Mouse (Mus musculus) limb, embryonic 15.5 days (tissue): Measurements from ENCODE around the gene Slc35f3. TPM values are rescaled to one million over a fixed set of nuclear protein-coding genes. Genes with fewer than 3 reads are reported as not detected.

Source experiments
- ATAC-seq: fragments of 200-750 bp; cut with Nextera tagmentation; 2 replicates; pipeline ENCODE4 v1.8.0; 2017; ENCODE audit warnings: low read depth, moderate TSS enrichment; ENCODE audit not compliant: insufficient number of reproducible peaks, low FRiP score, low TSS enrichment
- H3K27ac ChIP-seq: fragments of 300-500 bp; sonication (generic); 2 replicates; pipeline ENCODE4 v1.5.1; 2015; ENCODE audit warnings: moderate library complexity, mild to moderate bottlenecking, inconsistent platforms
- H3K27me3 ChIP-seq: fragments of 300-500 bp; sonication (generic); 2 replicates; pipeline ENCODE4 v1.6.1; 2015; ENCODE audit warnings: inconsistent platforms
- H3K36me3 ChIP-seq: fragments of 300-500 bp; sonication (generic); 2 replicates; pipeline ENCODE4 v1.6.1; 2015; ENCODE audit warnings: inconsistent platforms
- H3K4me1 ChIP-seq: fragments of 300-500 bp; sonication (generic); 2 replicates; pipeline ENCODE4 v1.6.1; 2015; ENCODE audit warnings: inconsistent platforms
- H3K4me2 ChIP-seq: fragments of 300-500 bp; sonication (generic); 2 replicates; pipeline ENCODE4 v1.6.1; 2015; ENCODE audit warnings: mild to moderate bottlenecking, inconsistent platforms
- H3K4me3 ChIP-seq: fragments of 300-500 bp; sonication (generic); 2 replicates; pipeline ENCODE4 v1.5.1; 2015; ENCODE audit warnings: mild to moderate bottlenecking, inconsistent platforms
- H3K9ac ChIP-seq: fragments of 300-500 bp; sonication (generic); 2 replicates; pipeline ENCODE4 v1.6.1; 2015; ENCODE audit warnings: inconsistent platforms
- H3K9me3 ChIP-seq: fragments of 300-500 bp; sonication (generic); 2 replicates; pipeline ENCODE4 v1.6.1; 2016; ENCODE audit warnings: inconsistent platforms
- WGBS: fragments of 180-500 bp; shearing (Covaris S2); methylation state at CpG from one replicate; pipeline ENCODE4 v1.1.7; 2015; 5-methylcytosine and 5-hydroxymethylcytosine counted together
- polyA plus RNA-seq: library from polyadenylated mRNA; unstranded; fragments of >200 nt; fragmentation: Nextera tagmentation; extraction: Ambion mirVana; gene quantifications from 2 replicates; pipeline ENCODE4 v1.2.1, GENCODE M21; 2015

The Slc35f3 gene
- polyA plus RNA-seq, 1 experiment from 2014 or later: 1.9 TPM

GRCm38 (mm10) chr8:126422174-126422919 lies 124.0 kb downstream of the Slc35f3 start, which contains the start of gene Coa6:
Gene Coa6 (plus strand): TSS chr8:126422515.
- Histone ChIP-seq H3K9me3 (no peaks in the 10 kb centered on the region), H3K27ac (peak within 1 kb of the TSS; percentile 75), H3K9ac (peak within 1 kb of the TSS; percentile 68), H3K4me1 (peaks cover 8% of the 10 kb centered on the region), H3K27me3 (no peaks in the 10 kb centered on the region), H3K4me2 (peak within 1 kb of the TSS; percentile 74), H3K4me3 (peak within 1 kb of the TSS; percentile 65), H3K36me3 (peaks cover 17% of the 10 kb centered on the region)
- WGBS: under 1% methylated on average over 61 of the region's 61 CpGs
- ATAC-seq: peak; percentile 95

- Histone ChIP-seq H3K9ac (peak overlapping the region; percentile 68), H3K4me2 (peak overlapping the region; percentile 74), H3K36me3 (peaks cover 23% of the 10 kb centered on the region), H3K27me3 (no peaks in the 10 kb centered on the region), H3K4me3 (peak overlapping the region; percentile 65), H3K27ac (peak overlapping the region; percentile 75), H3K9me3 (no peaks in the 10 kb centered on the region), H3K4me1 (peaks cover 8% of the 10 kb centered on the region)
- WGBS: 5% methylated on average over 9 of the region's 9 CpGs
- ATAC-seq: peak; percentile 53
Measured at GRCm38 (mm10) chr8:126422920-126423300, 124.6 kb downstream of the Slc35f3 start.

- ATAC-seq: no peak
- Histone ChIP-seq H3K4me2 (no peak overlapping the region), H3K4me1 (peaks cover 8% of the 10 kb centered on the region), H3K4me3 (no peak overlapping the region), H3K36me3 (peaks cover 35% of the 10 kb centered on the region), H3K27ac (no peak overlapping the region), H3K27me3 (no peaks in the 10 kb centered on the region), H3K9me3 (no peaks in the 10 kb centered on the region), H3K9ac (no peak overlapping the region)
- 97% methylated on average over 4 of the region's 4 CpGs for WGBS
Measured at GRCm38 (mm10) chr8:126424163-126424562, 125.8 kb downstream of the Slc35f3 start.

GRCm38 (mm10) chr8:126424946-126425345 lies 126.6 kb downstream of the Slc35f3 start:
- H3K9me3 ChIP-seq: no peaks in the 10 kb centered on the region
- no peak overlapping the region for H3K9ac ChIP-seq
- H3K27me3 ChIP-seq: no peaks in the 10 kb centered on the region
- 87% methylated on average over 1 of the region's 1 CpGs for WGBS
- no peak overlapping the region for H3K27ac ChIP-seq
- H3K4me3 ChIP-seq: no peak overlapping the region
- H3K4me1 ChIP-seq: peaks cover 8% of the 10 kb centered on the region
- ATAC-seq: no peak
- H3K36me3 ChIP-seq: peaks cover 42% of the 10 kb centered on the region
- H3K4me2 ChIP-seq: no peak overlapping the region

DNA sequence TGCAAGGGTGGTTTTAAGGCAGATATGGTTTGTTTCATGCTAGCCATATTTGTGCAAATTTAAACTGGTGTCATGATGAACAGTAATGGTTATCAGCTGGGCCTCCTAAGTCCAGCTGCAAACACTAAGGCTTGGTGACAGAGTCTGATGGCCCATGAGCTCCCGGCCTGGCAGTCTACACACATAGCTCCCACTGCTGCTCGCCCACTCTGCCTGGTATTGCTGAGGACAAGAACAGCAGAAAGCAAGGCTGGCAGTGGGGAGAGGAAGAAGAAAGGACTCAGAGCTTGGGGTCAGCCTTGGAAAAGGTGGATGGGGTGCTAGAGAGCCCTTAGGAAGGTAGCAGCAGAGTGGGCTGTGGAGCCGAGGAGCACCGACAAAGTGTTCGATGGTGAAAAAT lies 131.3 kb downstream of the Slc35f3 start:
- no peaks in the 10 kb centered on the region for H3K27me3 ChIP-seq
- ATAC-seq: no peak
- H3K9me3 ChIP-seq: no peaks in the 10 kb centered on the region
- WGBS: 88% methylated on average over 5 of the region's 5 CpGs
- H3K4me1 ChIP-seq: no peaks in the 10 kb centered on the region
- no peak overlapping the region for H3K4me2 ChIP-seq
- H3K27ac ChIP-seq: no peak overlapping the region
- no peak overlapping the region for H3K4me3 ChIP-seq
- no peak overlapping the region for H3K9ac ChIP-seq
- H3K36me3 ChIP-seq: peaks cover 75% of the 10 kb centered on the region

GRCm38 (mm10) chr8:126433827-126434226 lies 135.5 kb downstream of the Slc35f3 start:
- H3K4me3 ChIP-seq: no peak overlapping the region
- peaks cover 78% of the 10 kb centered on the region for H3K36me3 ChIP-seq
- no peaks in the 10 kb centered on the region for H3K27me3 ChIP-seq
- ATAC-seq: no peak
- WGBS: 86% methylated on average over 7 of the region's 7 CpGs
- H3K9ac ChIP-seq: no peak overlapping the region
- no peaks in the 10 kb centered on the region for H3K4me1 ChIP-seq
- no peak overlapping the region for H3K4me2 ChIP-seq
- no peak overlapping the region for H3K27ac ChIP-seq
- H3K9me3 ChIP-seq: no peaks in the 10 kb centered on the region

- H3K27ac ChIP-seq: no peak overlapping the region
- WGBS: 66% methylated on average over 2 of the region's 2 CpGs
- H3K27me3 ChIP-seq: no peaks in the 10 kb centered on the region
- no peak overlapping the region for H3K4me2 ChIP-seq
- no peaks in the 10 kb centered on the region for H3K4me1 ChIP-seq
- H3K36me3 ChIP-seq: peaks cover 70% of the 10 kb centered on the region
- H3K9ac ChIP-seq: no peak overlapping the region
- H3K4me3 ChIP-seq: no peak overlapping the region
- H3K9me3 ChIP-seq: no peaks in the 10 kb centered on the region
- no peak for ATAC-seq
Measured at GRCm38 (mm10) chr8:126438937-126439336, 140.6 kb downstream of the Slc35f3 start.

Other genes starting within 250 kb of the Slc35f3 start
- gene Coa6, start 124.0 kb downstream of the Slc35f3 start, polyA plus RNA-seq: 44.0 and 47.5 TPM in 2 replicates
- gene Tarbp1, start 176.5 kb downstream of the Slc35f3 start, polyA plus RNA-seq: 2.2 and 2.5 TPM in 2 replicates